Mouse (Mus musculus) thymus, postnatal 14 days (tissue): Measurements from ENCODE around the gene Tbx4.

ENCODE experiments used
- DNase-seq: peaks from one replicate; pipeline ENCODE4 v3.0.0; 2021

The Tbx4 gene

DNA sequence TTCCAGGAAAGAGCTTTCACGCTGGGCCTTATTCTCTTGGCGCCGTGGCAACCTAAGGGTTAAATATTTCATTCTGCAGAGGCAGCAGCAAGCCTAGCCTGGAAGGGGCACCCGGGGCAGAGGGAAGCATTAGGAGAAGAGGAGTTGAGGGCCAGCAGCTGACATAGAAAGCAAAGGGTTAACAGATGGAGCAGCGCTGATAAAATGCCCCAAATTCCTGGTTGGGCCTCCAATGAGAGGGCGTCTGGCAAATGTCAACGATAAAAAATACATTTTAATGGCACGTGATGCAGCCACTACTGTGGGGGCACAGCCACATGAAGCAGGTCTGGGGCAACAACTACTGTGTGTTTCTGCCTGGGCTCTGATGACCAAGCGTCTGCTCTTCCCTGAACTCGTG lies 23.9 kb downstream of the Tbx4 start:
- no peak for DNase-seq

DNA sequence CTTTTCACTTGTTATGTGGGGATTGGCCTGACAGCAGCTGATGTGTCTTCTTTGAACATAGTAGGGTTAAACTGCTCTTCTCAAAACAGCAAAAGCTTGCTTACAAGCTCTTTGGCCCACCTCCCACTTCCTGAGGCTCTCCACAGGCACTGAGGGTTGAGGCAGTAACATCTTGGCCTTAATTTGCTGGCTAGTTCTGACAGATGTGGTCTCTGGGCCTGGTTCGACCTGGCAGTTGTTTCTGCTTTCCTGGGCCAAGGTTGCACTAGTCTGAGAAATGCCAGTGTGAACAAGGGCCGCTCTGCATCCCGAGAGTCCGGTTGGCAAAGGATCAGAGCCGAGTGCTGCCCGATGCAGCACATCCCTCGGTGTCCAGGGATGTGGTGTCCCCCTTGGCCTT lies 27.3 kb downstream of the Tbx4 start:
- DNase-seq, result no peak

DNA sequence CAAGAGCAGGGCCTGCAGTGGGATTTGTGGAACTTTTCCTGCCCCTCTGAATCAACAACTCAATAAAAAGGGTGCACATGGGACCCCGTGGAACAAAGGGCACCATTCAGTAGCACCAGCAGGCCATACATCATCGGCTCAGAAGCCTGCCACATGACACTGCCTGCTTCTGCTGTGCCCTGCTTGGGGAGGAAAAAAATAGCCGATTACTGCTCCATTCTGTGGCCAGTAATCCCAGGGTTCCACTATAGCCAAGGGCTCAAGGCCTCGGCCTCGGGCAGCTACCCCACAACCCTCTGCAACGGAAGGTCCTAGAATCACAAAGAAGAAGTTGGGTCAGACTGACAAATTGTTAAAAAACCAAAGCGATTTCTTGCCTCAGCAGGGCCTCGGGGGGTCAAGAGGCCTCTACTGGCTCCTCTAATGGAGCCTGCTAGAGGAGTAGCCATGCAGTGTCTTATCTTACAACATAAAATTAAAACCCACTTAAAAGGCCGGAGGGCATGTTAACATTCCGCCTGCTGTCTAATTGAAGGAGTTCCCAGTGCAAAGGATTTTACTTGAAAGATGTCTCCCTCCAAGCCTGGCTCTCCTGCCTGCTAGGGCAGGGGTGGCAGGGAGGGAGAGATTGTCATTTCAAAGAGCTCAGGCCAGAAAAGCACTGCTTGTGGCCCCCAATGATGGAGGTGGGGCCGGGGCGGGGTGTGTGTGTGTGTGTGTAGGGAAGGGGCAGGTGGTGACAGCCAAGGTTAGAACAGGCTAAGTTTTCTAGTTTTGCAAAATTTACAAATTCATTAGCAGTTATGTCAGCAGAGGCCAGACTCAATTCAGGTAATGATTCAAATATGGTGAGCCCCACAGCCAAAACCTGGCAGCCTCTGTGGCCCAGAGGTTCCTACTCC lies 31.1 kb downstream of the Tbx4 start:
- DNase-seq, result no peak

DNA sequence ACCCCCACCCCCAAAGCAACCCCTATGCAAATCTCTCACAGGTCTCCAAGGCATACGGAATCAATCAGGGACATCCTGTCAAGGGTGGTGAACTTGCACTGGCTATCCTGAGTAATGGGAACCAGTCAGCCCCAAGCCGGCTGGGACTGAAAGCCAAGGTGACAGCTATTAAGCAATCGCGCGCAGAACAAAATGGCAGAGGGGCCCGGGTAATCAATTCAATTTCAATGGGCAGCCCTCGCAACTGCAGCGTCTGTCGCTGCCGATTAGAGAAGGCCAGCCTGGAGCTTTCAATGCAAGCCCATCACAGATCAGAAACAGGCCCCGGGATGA lies 31.7 kb downstream of the Tbx4 start:
- no peak for DNase-seq

DNA sequence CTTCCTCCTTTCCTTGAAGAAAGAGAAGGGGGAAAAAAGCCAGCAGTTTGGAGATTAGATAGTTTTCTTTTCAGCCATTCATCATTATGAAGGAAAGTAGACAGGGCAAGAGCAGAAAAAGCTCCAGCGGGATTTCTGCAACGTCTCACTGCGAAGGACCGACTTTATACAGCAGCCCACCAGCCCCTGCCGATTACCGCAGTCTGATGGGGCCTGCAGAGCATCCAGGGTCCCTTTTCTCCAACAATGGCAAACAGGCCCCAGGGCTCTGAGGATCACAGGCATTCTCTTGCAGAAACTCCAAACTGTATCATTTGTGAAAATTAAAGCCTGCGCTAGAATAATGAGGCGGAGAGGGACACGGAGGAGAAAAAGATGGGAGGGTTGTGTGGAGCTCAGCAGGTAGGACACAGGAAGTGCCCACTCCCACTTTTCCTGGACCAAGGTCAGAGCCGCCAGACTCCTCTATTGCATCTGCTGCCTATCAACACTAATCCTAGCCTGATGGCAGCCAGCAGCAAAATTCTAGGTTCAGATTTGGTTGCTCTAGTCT lies 32.2 kb downstream of the Tbx4 start:
- DNase-seq, result no peak

DNA sequence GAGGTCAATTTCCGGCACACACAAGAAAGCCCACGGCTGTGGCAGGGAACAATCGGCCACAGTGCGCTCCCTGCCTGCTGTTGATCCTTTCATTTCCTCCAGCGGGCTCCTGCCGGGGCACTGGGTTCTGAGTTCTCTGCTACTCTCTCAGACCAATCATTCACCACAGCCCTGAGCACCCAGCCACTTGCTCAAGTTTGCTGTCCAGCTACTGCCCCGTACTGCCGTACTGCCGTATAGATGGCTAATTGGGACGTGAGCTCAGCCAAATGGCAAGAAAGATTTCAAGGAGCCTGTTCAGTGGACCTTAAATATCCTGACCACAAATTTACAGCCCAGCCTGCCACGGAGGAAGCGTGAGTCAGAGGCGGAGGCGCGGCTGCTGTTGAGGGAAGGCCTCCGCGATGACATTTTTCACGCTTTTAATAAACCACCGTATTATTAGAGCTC lies 39.1 kb downstream of the Tbx4 start:
- DNase-seq, result no peak

DNA sequence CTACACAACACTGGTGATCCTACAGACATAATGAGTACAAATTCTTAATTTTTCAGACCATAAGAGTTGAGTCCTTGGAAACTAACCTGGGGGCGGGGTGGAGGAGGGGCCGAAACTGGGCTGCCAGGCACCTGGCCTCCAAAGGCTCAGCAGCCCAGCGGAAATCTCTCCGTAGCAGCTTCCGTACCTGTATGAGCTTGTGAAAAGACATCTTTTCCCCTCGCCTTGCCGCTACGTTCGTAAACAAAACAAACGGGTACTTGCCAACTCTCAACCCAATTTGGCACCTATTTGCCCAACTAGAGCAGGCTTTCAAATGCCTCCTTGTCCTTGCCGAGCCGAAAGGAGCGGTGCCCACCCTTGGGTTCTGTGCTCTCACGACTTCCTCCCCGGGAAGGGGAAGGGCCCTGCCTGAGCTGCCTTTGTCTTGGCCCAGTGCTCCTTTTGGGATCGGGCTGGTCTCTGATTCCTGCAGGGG lies 40.1 kb downstream of the Tbx4 start:
- no peak for DNase-seq

DNA sequence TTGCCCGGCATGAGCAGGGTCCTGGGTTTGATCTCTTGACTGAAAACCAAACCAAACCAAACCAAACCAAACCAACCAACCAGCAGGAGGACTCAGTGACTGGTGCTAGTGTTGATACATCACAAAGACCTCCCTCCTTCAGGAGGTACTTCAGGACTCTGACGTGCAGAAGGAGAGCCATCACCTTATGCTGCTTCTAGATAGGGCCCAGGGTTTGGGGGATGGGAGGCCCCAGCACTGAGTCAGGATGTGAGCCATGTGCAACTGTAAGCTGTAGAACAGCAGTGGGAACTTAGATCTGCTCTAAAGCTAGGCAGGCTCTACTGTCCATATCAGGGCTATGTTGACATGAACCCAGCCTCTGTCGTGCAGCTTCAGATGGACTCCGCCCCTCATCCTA lies 41.9 kb downstream of the Tbx4 start:
- DNase-seq, result no peak

DNA sequence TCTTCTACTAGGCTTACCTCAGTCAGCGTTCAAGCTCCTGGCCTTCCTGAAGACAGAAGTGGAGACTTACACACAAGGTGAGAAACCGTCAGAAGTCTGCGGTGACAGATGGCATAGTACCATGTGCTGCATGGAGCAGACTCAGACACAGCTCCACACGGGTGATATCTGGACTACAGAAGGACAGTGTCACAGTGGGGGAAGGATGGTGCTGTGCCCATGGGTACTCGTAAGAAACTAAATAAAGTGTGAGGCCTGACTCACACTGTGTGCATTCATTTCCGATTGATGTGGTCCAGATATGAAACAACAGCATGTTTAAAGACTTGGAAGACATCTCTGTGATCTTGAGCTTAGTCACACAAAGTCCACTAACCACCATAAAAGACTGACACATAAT lies 43.4 kb downstream of the Tbx4 start:
- no peak for DNase-seq

DNA sequence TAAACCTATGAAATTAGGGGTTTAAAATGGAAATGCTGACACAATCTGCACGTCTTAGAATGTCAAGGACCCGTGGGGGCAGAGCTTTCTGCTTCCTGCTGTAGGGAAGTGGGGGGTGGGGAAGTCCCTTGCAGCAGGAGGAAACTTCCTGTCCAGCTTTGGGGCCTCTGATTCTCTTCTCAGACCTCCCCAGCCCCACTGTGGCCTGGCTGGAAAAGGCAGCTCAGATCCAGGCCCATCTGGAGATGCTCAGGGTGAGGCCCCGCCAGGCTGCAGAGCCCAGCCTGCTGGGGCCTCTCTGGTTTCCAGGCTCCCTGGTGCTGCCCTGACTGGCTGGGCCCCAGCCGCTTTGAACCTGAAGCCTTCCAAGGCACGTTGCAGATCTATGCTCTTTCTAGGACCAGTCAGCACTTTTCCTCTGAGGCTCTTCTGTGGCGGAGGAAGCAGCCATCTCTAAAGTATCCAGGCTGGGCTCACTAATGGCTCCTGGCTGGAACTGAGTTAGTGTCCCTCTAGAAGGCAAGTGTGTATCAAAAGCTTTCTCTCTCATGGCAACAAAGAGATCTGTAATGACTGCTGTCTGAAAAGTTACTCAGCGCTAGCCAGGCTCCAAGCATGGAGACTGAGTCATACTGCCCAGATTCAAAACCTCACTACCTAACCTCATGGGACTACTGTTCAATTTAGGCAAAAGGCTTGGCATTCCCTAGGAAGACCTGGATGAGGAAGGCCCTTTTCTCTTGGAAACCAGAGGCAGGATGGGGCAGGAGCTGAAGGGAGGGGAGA lies 55.8 kb downstream of the Tbx4 start:
- no peak for DNase-seq

DNA sequence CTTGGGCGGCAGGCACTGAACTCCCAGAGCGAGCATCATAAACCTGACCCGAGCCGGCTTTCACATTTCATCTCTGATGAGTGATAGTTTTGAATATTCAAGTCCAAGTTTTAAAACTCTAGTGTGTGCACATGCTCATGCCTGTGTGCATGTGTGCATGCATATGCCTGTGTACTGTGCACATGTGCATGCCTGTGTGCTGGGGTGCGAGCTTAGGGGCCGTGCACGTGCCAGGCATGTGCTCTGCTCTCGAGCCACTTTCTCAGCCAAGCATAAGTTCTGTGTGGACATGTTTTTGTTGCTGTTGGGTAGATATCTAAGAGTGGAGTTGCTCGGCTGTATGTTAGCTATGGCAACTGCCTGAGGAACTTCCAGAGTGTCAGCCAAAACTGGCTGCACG lies 62.5 kb downstream of the Tbx4 start:
- DNase-seq, result no peak

DNA sequence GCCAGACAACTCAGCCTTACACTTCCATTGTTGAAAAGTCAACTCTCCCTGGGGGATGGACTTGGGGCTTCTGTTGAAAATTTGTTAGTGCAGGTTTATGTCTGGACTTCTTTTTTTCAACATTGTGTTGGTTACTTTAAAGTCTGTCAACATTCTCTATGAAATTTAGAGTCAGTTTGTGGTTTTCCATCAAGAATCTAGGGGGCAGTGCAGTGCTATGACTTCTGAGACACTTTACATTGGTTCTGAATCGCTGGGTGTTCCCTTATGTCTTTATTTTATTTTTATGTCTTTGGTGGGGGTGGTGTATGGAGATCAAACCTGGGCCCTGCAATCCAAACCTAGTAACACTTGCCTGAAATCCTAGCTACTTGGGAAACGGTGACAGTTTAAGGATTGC lies 63.5 kb downstream of the Tbx4 start:
- DNase-seq, result no peak

DNA sequence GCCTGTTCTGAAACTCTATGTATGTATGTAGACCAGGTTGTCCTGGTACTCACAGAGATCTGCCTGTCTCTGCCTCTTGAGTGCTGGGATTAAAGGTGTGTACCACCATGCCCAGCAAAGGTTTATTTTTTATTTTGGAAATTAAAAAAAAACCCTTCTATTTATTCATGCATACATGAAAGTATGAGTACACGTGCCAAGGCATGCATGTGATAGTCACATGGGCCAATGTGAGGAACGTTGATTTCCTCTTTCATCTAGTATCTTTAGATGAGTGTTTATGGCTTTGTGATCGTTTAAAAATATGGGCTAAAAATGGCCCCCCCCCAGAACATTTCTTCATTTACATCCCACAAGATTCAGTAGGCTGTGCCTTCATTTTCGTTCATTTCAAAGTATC lies 66.3 kb downstream of the Tbx4 start:
- DNase-seq, result no peak

DNA sequence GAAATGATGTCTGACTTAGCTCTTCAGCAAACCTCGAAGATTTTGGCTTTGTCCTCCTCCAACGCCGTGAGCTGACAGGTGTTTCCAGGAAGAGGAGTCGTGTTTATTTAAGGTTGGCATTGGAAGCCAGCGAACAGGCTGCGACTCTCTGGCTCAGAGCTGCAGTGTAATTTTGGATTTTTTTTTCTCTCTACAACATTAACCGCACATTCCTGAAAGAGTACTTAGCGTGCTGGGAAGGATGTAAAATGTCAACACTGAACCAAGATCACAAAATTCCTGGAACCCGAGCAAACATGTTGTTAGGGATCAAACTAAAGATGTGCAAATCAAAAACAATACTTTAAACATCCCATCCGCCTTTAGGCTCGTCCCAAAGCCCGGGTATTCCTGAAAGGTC lies 69.4 kb downstream of the Tbx4 start:
- no peak for DNase-seq

DNA sequence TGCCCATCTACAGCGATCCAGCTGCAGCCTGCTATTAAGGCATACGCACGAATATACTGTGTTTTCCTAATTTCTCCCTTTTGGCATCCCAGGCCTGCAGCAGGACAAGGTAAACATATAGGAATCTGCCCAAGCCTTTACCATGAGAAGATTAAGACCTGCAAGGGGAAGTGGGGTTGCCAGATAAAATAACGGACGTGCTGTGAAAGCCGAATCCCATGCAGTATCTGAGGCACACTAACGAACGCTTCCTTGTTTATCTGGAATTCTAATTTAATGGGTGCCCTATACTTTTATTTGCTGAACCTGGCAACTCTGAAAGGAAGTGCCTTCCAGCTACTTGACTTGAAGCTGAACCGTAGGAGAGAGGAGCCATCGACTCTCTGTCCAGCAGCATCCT lies 70.2 kb downstream of the Tbx4 start:
- no peak for DNase-seq

DNA sequence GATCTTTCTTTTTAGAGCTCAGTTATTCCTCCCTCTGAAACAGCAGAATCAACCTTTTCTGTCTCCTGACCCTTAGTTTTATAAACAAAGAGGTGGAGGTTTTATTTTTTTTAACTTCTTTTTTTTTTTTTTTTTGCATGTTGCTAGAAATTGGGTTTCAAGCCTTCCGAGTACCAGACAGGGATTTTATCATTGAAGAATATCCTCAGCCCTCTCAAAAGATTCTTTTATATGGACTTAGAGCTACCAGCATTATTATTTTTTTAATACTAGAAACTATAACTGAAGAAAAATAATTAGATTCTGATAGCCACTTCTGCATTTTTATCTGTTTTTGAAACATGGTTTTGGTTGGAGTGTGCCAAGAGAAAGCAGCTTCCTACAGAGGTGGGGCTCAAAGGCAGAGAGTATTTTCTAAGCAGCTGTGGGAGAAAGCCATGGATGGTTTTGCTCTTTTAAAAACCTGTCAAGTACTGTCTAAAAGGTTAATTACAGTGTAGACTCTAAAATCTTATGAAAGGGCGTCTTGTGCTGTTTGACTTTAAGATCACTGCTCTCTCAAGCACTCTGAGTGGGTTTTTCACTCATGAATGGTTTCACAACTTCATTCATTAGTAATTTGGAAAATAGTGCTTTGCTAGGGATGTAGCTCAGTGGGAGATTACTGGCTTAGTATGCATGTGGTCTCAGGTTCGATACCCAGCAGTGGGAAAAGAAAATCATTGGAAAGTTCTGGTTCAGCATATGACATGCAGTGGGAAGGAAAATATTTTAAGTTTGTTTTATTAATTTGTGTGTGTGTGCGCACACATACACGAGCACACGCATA lies 70.9 kb downstream of the Tbx4 start:
- DNase-seq, result no peak

DNA sequence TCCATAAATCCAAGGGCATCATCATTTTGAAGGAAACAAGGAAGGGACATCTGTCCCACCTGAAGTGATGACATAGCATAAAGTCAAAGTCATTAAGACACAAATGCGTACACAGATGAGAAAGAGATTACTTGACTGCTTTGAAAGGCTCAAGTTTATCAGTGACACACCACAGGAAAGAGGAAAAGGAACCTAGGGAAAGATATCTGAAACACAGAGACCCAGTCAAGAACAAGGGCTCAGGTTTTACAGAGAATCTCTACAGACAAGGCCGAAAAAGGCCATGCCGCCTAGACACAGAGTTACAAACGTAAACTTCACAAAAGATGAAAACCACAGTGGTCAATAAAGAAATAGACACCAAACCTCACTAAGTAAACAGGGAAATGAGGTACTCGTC lies 73.6 kb downstream of the Tbx4 start:
- DNase-seq, result no peak

DNA sequence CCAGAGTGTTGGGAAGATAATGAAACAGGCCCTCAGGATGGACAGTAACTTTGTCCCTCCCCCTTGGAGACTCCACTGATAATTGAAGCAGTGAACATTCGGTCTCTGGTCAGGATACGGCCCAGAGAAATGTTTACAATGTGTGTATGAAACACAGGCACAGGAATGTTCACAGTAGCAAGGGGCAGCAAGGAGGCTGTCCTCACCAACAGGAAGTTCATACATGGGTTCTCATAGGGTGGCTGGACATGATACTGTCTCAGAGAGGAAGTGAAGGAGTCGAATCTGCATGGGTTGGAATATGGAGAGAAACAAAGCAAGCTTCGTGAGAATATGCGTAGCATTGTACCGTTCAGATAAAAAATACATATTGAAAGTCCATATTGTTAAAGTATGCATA lies 74.1 kb downstream of the Tbx4 start:
- DNase-seq, result no peak

DNA sequence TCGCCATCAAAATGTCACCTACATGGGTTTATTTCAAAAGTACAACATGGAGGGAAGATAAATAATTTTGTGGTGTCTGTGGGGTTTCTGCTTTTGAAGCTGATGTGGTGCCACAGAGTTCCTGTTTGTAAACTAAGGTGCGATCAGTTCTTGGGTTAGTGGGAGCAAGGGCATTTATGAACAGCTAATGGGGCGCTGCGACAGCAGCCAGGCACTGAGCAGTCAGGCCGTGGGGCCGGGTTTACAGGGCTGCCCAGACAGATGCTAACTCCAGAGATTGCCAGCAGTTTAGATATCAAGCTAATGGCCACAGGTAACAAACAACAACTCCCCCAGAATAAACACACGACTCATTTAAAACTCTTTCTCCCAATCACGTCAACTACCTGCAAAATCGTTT lies 75.3 kb downstream of the Tbx4 start:
- DNase-seq, result no peak
